Mouse (Mus musculus) CH12.LX (cell line): ENCODE measurements at regions not wholly inside any gene's neighbourhood (a gene's known extent, or its start where the extent isn't known, plus 50 kb on each side); places are given as distances from the start of the nearest gene placed in this dataset.

ENCODE experiments used
- EP300 ChIP-seq: IDR thresholded peaks from 2 replicates; pipeline ENCODE4 v1.6.1; 2011; ENCODE audit warnings: low read length, improper control_type of control experiment
- MAFK ChIP-seq: IDR thresholded peaks from 2 replicates; pipeline ENCODE4 v1.6.1; 2011; ENCODE audit warnings: low read length, improper control_type of control experiment; ENCODE audit not compliant: insufficient replicate concordance
- POLR2A ChIP-seq: IDR thresholded peaks from 2 replicates; pipeline ENCODE4 v1.6.1; 2011; ENCODE audit warnings: low read depth, mild to moderate bottlenecking, improper control_type of control experiment, low read length

DNA sequence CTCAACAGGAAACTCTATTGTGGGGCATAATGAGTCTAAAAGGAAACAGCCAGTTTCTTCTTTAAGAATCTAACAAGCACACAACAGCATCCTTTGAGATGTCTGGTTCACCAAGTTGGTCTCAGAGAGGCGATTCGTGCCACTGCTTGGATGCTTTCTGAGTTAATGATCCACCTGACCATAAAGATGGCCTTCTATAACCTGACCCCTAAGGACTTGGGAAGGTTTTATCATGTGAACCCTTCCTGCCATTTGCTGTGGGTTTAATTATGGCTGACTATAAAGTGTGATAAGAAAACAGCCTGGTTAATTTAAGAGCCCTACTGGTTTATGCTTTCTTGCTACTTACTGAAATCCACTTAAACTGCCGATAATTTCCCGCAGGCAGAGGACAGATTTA is 363.0 kb upstream of the Arid1b start:
- TF ChIP-seq MAFK (no peak), POLR2A (no peak), EP300 (no peak)
